Mouse (Mus musculus): ENCODE measurements around the gene Skida1. TPM values are rescaled to one million over a fixed set of nuclear protein-coding genes. Genes with fewer than 3 reads are reported as not detected.

The Skida1 gene
- polyA plus RNA-seq, 1 experiment from 2014 or later = 17.8 TPM

- WGBS = 6% methylated on average over 2 of the region's 2 CpGs
- peak overlapping the region; percentile 16; the same call in 1 of the 2 replicates for H3K9ac ChIP-seq (replicated peaks)
- no peak overlapping the region for H3K4me3 ChIP-seq (replicated peaks)
- no peaks in the 10 kb centered on the region for H3K36me3 ChIP-seq
- no peaks in the 10 kb centered on the region for H3K27me3 ChIP-seq
- no peak for ATAC-seq
- H3K4me2 ChIP-seq (replicated peaks) = peak overlapping the region; percentile 90
- H3K27ac ChIP-seq = peak overlapping the region; percentile 99
- no peaks in the 10 kb centered on the region for H3K9me3 ChIP-seq
- peaks cover 69% of the 10 kb centered on the region for H3K4me1 ChIP-seq (replicated peaks)
Measured at GRCm38 (mm10) chr2:18053951-18054530, 5.2 kb upstream of the Skida1 start.

- ATAC-seq = no peak
- Histone ChIP-seq H3K4me2 (replicated peaks) (peak overlapping the region; percentile 90; the same call in 1 of the 2 replicates), H3K4me3 (replicated peaks) (no peak overlapping the region), H3K27ac (peak overlapping the region; percentile 99), H3K9ac (replicated peaks) (no peak overlapping the region; the same call in 1 of the 2 replicates), H3K9me3 (no peaks in the 10 kb centered on the region), H3K27me3 (no peaks in the 10 kb centered on the region), H3K36me3 (no peaks in the 10 kb centered on the region), H3K4me1 (replicated peaks) (peaks cover 63% of the 10 kb centered on the region)
- 7% methylated on average over 1 of the region's 1 CpGs for WGBS
Measured at GRCm38 (mm10) chr2:18053243-18053950, 4.5 kb upstream of the Skida1 start.

- 19% methylated on average over 3 of the region's 3 CpGs for WGBS
- H3K36me3 ChIP-seq = no peaks in the 10 kb centered on the region
Measured at GRCm38 (mm10) chr2:18052581-18052980, 3.7 kb upstream of the Skida1 start.

GRCm38 (mm10) chr2:18051831-18052170, 3.0 kb upstream of the Skida1 start:
- Histone ChIP-seq H3K9me3 (no peaks in the 10 kb centered on the region), H3K27ac (peak overlapping the region; percentile 100), H3K9ac (replicated peaks) (peak overlapping the region; percentile 100), H3K4me2 (replicated peaks) (peak overlapping the region; percentile 84), H3K27me3 (no peaks in the 10 kb centered on the region), H3K36me3 (no peaks in the 10 kb centered on the region), H3K4me1 (replicated peaks) (peaks cover 58% of the 10 kb centered on the region), H3K4me3 (replicated peaks) (peak overlapping the region; percentile 18; the same call in 1 of the 2 replicates)
- 12% methylated on average over 3 of the region's 3 CpGs for WGBS
- ATAC-seq = no peak

More at GRCm38 (mm10) chr2:18052581-18052980, 3.7 kb upstream of the Skida1 start:
- Histone ChIP-seq H3K9me3 (no peaks in the 10 kb centered on the region), H3K4me3 (replicated peaks) (no peak overlapping the region), H3K4me1 (replicated peaks) (peaks cover 58% of the 10 kb centered on the region), H3K9ac (replicated peaks) (no peak overlapping the region), H3K27ac (no peak overlapping the region), H3K27me3 (no peaks in the 10 kb centered on the region), H3K4me2 (replicated peaks) (no peak overlapping the region)
- ATAC-seq = no peak

- Histone ChIP-seq H3K36me3 (no peaks in the 10 kb centered on the region), H3K27ac (peak overlapping the region; percentile 100), H3K9me3 (no peaks in the 10 kb centered on the region), H3K4me1 (replicated peaks) (peaks cover 58% of the 10 kb centered on the region), H3K27me3 (no peaks in the 10 kb centered on the region), H3K4me3 (replicated peaks) (peak overlapping the region; percentile 91), H3K4me2 (replicated peaks) (peak overlapping the region; percentile 84), H3K9ac (replicated peaks) (peak overlapping the region; percentile 100)
- no peak; the same call in 1 of the 2 replicates for ATAC-seq
- 4% methylated on average over 11 of the region's 11 CpGs for WGBS
Measured at GRCm38 (mm10) chr2:18051026-18051830, 2.4 kb upstream of the Skida1 start.

GRCm38 (mm10) chr2:18050541-18050985, 1.7 kb upstream of the Skida1 start:
- no peaks in the 10 kb centered on the region for H3K36me3 ChIP-seq
- no peaks in the 10 kb centered on the region for H3K9me3 ChIP-seq
- no peaks in the 10 kb centered on the region for H3K27me3 ChIP-seq
- no peak for ATAC-seq
- H3K4me2 ChIP-seq (replicated peaks) = peak overlapping the region; percentile 84
- H3K27ac ChIP-seq = peak overlapping the region; percentile 100
- H3K9ac ChIP-seq (replicated peaks) = peak overlapping the region; percentile 100
- H3K4me1 ChIP-seq (replicated peaks) = peaks cover 58% of the 10 kb centered on the region
- peak overlapping the region; percentile 91 for H3K4me3 ChIP-seq (replicated peaks)
- WGBS = under 1% methylated on average over 10 of the region's 10 CpGs

- Histone ChIP-seq H3K27ac (peak overlapping the region; percentile 100), H3K27me3 (no peaks in the 10 kb centered on the region), H3K9ac (replicated peaks) (peak overlapping the region; percentile 100), H3K36me3 (no peaks in the 10 kb centered on the region), H3K4me1 (replicated peaks) (peaks cover 52% of the 10 kb centered on the region), H3K9me3 (no peaks in the 10 kb centered on the region), H3K4me2 (replicated peaks) (peak overlapping the region; percentile 84), H3K4me3 (replicated peaks) (peak overlapping the region; percentile 91)
- ATAC-seq = no peak
- 0% methylated on average over 2 of the region's 2 CpGs for WGBS
Measured at GRCm38 (mm10) chr2:18050018-18050417, 1.2 kb upstream of the Skida1 start.

GRCm38 (mm10) chr2:18049279-18049821, 499 bp upstream of the Skida1 start:
- Histone ChIP-seq H3K36me3 (no peaks in the 10 kb centered on the region), H3K27ac (peak overlapping the region; percentile 100), H3K4me3 (replicated peaks) (peak overlapping the region; percentile 91), H3K9ac (replicated peaks) (peak overlapping the region; percentile 100), H3K4me1 (replicated peaks) (peaks cover 51% of the 10 kb centered on the region), H3K9me3 (no peaks in the 10 kb centered on the region), H3K4me2 (replicated peaks) (peak overlapping the region; percentile 84), H3K27me3 (no peaks in the 10 kb centered on the region)
- 1% methylated on average over 11 of the region's 11 CpGs for WGBS
- ATAC-seq = peak; percentile 28; the same call in 1 of the 2 replicates

- no peaks in the 10 kb centered on the region for H3K36me3 ChIP-seq
- no peaks in the 10 kb centered on the region for H3K27me3 ChIP-seq
- H3K4me1 ChIP-seq (replicated peaks) = peaks cover 51% of the 10 kb centered on the region
- peak overlapping the region; percentile 84 for H3K4me2 ChIP-seq (replicated peaks)
- H3K4me3 ChIP-seq (replicated peaks) = peak overlapping the region; percentile 91
- peak overlapping the region; percentile 100 for H3K27ac ChIP-seq
- ATAC-seq = peak; percentile 69
- H3K9ac ChIP-seq (replicated peaks) = peak overlapping the region; percentile 100
- under 1% methylated on average over 69 of the region's 70 CpGs for WGBS
- H3K9me3 ChIP-seq = no peaks in the 10 kb centered on the region
Measured at GRCm38 (mm10) chr2:18047646-18048452, 1.0 kb downstream of the Skida1 start.

GRCm38 (mm10) chr2:18046758-18047645, 1.8 kb downstream of the Skida1 start:
- 0% methylated on average over 54 of the region's 64 CpGs for WGBS
- H3K27ac ChIP-seq = peak overlapping the region; percentile 100
- H3K4me1 ChIP-seq (replicated peaks) = peaks cover 53% of the 10 kb centered on the region
- peak overlapping the region; percentile 84 for H3K4me2 ChIP-seq (replicated peaks)
- H3K4me3 ChIP-seq (replicated peaks) = peak overlapping the region; percentile 91
- no peaks in the 10 kb centered on the region for H3K9me3 ChIP-seq
- 0 out of 2 replicates have a peak, but pooled peaks have one; percentile 16 for ATAC-seq
- peak overlapping the region; percentile 100 for H3K9ac ChIP-seq (replicated peaks)
- no peaks in the 10 kb centered on the region for H3K27me3 ChIP-seq
- H3K36me3 ChIP-seq = no peaks in the 10 kb centered on the region

Data from midbrain, embryonic 13.5 days (tissue).